Mouse (Mus musculus) megakaryocyte, embryonic 14.5 days (primary cell): ENCODE results near the gene Tmem184b.

Experiments
- FLI1 ChIP-seq: IDR thresholded peaks from 2 replicates; pipeline ENCODE4 v1.6.1; 2012; ENCODE audit warnings: low read length, inconsistent platforms, mixed read lengths
- GATA1 ChIP-seq: IDR thresholded peaks from 3 replicates; pipeline ENCODE4 v1.6.1; 2012; ENCODE audit warnings: mixed read lengths, low read length, inconsistent platforms, borderline replicate concordance

- TF ChIP-seq GATA1 (no peak), FLI1 (no peak)
These were observed 40.6 kb upstream of the Tmem184b start for GRCm38 (mm10) chr15:79443856-79444410.
